Mouse (Mus musculus) forebrain, embryonic 12.5 days (tissue): ENCODE results near the gene Aifm1. TPM values are rescaled to one million over a fixed set of nuclear protein-coding genes. Genes with fewer than 3 reads are reported as not detected.
"Not testable (repeated sequence)": the region's sequence is repeated elsewhere in the genome, so short reads cannot be mapped to it uniquely, and the experiment has no call there.

Experiments used
- ATAC-seq: fragments of 200-750 bp; cut with Nextera tagmentation; 2 replicates; pipeline ENCODE4 v1.8.0; 2017; ENCODE audit warnings: moderate TSS enrichment; ENCODE audit not compliant: low FRiP score
- H3K27ac ChIP-seq: fragments of 300-500 bp; sonication (generic); 2 replicates; pipeline ENCODE4 v1.5.1; 2016; ENCODE audit warnings: mild to moderate bottlenecking
- H3K27me3 ChIP-seq: fragments of 300-500 bp; sonication (generic); 2 replicates; pipeline ENCODE4 v1.6.1; 2016; ENCODE audit warnings: mild to moderate bottlenecking
- H3K36me3 ChIP-seq: fragments of 300-500 bp; sonication (generic); replicated peaks from 2 replicates; pipeline ENCODE4 v1.6.1; 2016; ENCODE audit warnings: mild to moderate bottlenecking
- H3K4me1 ChIP-seq: fragments of 300-500 bp; sonication (generic); 2 replicates; pipeline ENCODE4 v1.6.1; 2016
- H3K4me2 ChIP-seq: fragments of 300-500 bp; sonication (generic); 2 replicates; pipeline ENCODE4 v1.6.1; 2016; ENCODE audit warnings: mild to moderate bottlenecking, moderate library complexity
- H3K4me3 ChIP-seq: fragments of 300-500 bp; sonication (generic); replicated peaks from 2 replicates; pipeline ENCODE4 v1.5.1; 2016; ENCODE audit warnings: mild to moderate bottlenecking
- H3K9ac ChIP-seq: fragments of 300-500 bp; sonication (generic); 2 replicates; pipeline ENCODE4 v1.6.1; 2016; ENCODE audit warnings: mild to moderate bottlenecking
- H3K9me3 ChIP-seq: fragments of 300-500 bp; sonication (generic); 2 replicates; pipeline ENCODE4 v1.6.1; 2016
- WGBS: fragments of 180-500 bp; shearing (Covaris S2); methylation state at CpG from one replicate; pipeline ENCODE4 v1.1.7; 2016; 5-methylcytosine and 5-hydroxymethylcytosine counted together
- polyA plus RNA-seq: library from polyadenylated mRNA; unstranded; fragments of >200 nt; fragmentation: Nextera tagmentation; extraction: Ambion mirVana; gene quantifications from 2 replicates; pipeline ENCODE4 v1.2.1, GENCODE M21; 2016

Gene Aifm1
- polyA plus RNA-seq, 1 experiment from 2014 or later = 68.1 TPM

DNA sequence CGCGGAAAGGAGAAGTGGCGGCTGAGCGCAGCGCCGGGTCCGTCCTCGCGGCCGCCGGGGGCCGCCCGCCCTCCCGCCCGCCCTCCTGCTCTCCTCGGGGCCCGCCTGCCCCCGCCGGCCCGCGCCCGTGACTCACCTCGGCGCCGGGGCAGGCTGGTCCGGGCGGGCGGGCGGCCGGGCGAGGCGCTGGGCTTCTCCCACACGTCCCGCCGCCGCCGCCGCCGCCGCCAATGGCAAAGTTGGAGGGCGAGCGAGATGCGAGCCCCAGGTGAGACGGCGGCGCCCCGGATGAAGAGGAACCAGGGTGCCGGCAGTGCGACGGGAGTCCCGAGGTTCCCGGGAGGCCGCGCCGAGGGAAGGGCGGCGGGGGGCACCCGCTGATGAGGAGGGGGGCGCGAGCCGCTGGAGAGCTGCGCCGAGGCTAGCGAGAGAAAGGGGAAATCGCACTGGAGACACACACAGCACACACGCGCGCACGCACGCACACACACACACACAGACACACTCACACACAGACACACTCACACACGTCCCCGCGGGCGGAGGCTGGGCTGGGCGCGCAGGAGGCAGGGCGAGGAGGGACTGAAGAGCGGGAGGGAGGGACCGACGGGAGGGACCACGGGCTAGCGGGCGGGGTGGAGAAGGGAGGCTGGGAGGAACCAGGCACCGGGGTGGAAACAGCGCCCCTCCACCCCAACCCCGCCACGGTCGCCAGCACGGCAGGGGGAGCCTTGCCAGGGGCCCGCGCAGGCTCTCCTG, 59.4 kb downstream of the Aifm1 start:
- ATAC-seq = peak; percentile 65; the same call in 1 of the 2 replicates

GRCm38 (mm10) chrX:48452931-48453673, 60.3 kb downstream of the Aifm1 start:
- H3K4me3 ChIP-seq = peak overlapping the region; percentile 41
- no peak overlapping the region for H3K9ac ChIP-seq
- no peaks in the 10 kb centered on the region for H3K36me3 ChIP-seq
- 17% methylated on average over 42 of the region's 71 CpGs for WGBS
- no peaks in the 10 kb centered on the region for H3K9me3 ChIP-seq
- no peak; the same call in 1 of the 2 replicates for ATAC-seq
- H3K4me2 ChIP-seq = peak overlapping the region; percentile 51
- H3K27ac ChIP-seq = no peak overlapping the region
- H3K27me3 ChIP-seq = peaks cover 42% of the 10 kb centered on the region
- H3K4me1 ChIP-seq = no peaks in the 10 kb centered on the region

More for the DNA sequence above, 59.4 kb downstream of the Aifm1 start:
- peak overlapping the region; percentile 41 for H3K4me3 ChIP-seq
- H3K4me2 ChIP-seq = peak overlapping the region; percentile 51
- H3K27ac ChIP-seq = no peak overlapping the region
- 19% methylated on average over 42 of the region's 91 CpGs for WGBS
- no peaks in the 10 kb centered on the region for H3K9me3 ChIP-seq
- H3K4me1 ChIP-seq = no peaks in the 10 kb centered on the region
- no peak overlapping the region; the same call in 1 of the 2 replicates for H3K9ac ChIP-seq
- H3K27me3 ChIP-seq = peaks cover 42% of the 10 kb centered on the region
- no peaks in the 10 kb centered on the region for H3K36me3 ChIP-seq

GRCm38 (mm10) chrX:48452231-48452890, 61.0 kb downstream of the Aifm1 start:
- WGBS = 39% methylated on average over 9 of the region's 9 CpGs
- Histone ChIP-seq H3K4me2 (peak overlapping the region; percentile 51), H3K4me3 (peak overlapping the region; percentile 41), H3K27ac (no peak overlapping the region), H3K4me1 (no peaks in the 10 kb centered on the region), H3K27me3 (peaks cover 42% of the 10 kb centered on the region), H3K36me3 (no peaks in the 10 kb centered on the region), H3K9me3 (no peaks in the 10 kb centered on the region), H3K9ac (no peak overlapping the region)
- ATAC-seq = no peak

- Histone ChIP-seq H3K27ac (no peak overlapping the region), H3K4me1 (no peaks in the 10 kb centered on the region), H3K9me3 (no peaks in the 10 kb centered on the region), H3K27me3 (peaks cover 31% of the 10 kb centered on the region), H3K4me3 (no peak overlapping the region), H3K36me3 (no peaks in the 10 kb centered on the region), H3K4me2 (no peak overlapping the region; the same call in 1 of the 2 replicates), H3K9ac (no peak overlapping the region)
- ATAC-seq = peak; percentile 11; the same call in 1 of the 2 replicates
- 31% methylated on average over 10 of the region's 10 CpGs for WGBS
These were observed 63.7 kb downstream of the Aifm1 start for GRCm38 (mm10) chrX:48449646-48450045.

- 89% methylated on average over 4 of the region's 4 CpGs for WGBS
- Histone ChIP-seq H3K9ac (no peak overlapping the region), H3K27me3 (no peaks in the 10 kb centered on the region), H3K36me3 (no peaks in the 10 kb centered on the region), H3K4me1 (no peaks in the 10 kb centered on the region), H3K4me2 (no peak overlapping the region), H3K9me3 (no peaks in the 10 kb centered on the region), H3K4me3 (no peak overlapping the region), H3K27ac (no peak overlapping the region)
- ATAC-seq = no peak
These were observed 68.7 kb downstream of the Aifm1 start for GRCm38 (mm10) chrX:48444677-48445076.

- Histone ChIP-seq H3K4me3 (no peak overlapping the region), H3K9ac (no peak overlapping the region), H3K27ac (no peak overlapping the region), H3K9me3 (no peaks in the 10 kb centered on the region), H3K36me3 (no peaks in the 10 kb centered on the region), H3K4me2 (no peak overlapping the region), H3K4me1 (no peaks in the 10 kb centered on the region), H3K27me3 (no peaks in the 10 kb centered on the region)
- no peak for ATAC-seq
- WGBS = 91% methylated on average over 7 of the region's 7 CpGs
These were observed 71.4 kb downstream of the Aifm1 start for GRCm38 (mm10) chrX:48441954-48442353.

- ATAC-seq = no peak
- 91% methylated on average over 6 of the region's 6 CpGs for WGBS
- H3K27ac ChIP-seq = no peak overlapping the region
- no peak overlapping the region for H3K4me2 ChIP-seq
- H3K9ac ChIP-seq = no peak overlapping the region
- no peak overlapping the region for H3K4me3 ChIP-seq
- no peaks in the 10 kb centered on the region for H3K9me3 ChIP-seq
- no peaks in the 10 kb centered on the region for H3K27me3 ChIP-seq
- H3K36me3 ChIP-seq = no peaks in the 10 kb centered on the region
- no peaks in the 10 kb centered on the region for H3K4me1 ChIP-seq
These were observed 71.8 kb downstream of the Aifm1 start for GRCm38 (mm10) chrX:48441548-48441947.

DNA sequence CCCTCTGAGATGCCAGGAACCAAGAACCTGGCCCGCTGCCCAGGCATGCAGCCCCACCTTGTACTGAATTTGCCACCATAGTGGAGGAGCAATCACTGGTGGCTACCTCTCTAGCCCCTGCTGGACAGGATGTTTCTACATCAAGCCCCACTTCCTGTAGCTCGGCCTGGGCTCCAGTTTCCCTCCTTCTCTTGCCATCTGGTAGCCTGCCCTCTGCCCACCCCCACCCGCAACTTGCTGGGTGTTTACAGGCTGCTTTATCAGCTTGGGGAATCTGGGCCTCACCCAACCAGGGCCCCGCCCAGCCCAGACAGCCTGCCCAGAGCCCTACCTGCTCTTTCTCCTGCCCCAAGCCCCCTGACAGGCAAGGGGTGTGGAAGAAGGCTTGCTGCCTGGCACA, 74.3 kb downstream of the Aifm1 start:
- Histone ChIP-seq H3K9ac (no peak overlapping the region), H3K4me2 (no peak overlapping the region), H3K36me3 (no peaks in the 10 kb centered on the region), H3K4me3 (no peak overlapping the region), H3K4me1 (no peaks in the 10 kb centered on the region), H3K27me3 (no peaks in the 10 kb centered on the region), H3K9me3 (no peaks in the 10 kb centered on the region), H3K27ac (no peak overlapping the region)
- no peak for ATAC-seq
- 85% methylated on average over 4 of the region's 4 CpGs for WGBS

DNA sequence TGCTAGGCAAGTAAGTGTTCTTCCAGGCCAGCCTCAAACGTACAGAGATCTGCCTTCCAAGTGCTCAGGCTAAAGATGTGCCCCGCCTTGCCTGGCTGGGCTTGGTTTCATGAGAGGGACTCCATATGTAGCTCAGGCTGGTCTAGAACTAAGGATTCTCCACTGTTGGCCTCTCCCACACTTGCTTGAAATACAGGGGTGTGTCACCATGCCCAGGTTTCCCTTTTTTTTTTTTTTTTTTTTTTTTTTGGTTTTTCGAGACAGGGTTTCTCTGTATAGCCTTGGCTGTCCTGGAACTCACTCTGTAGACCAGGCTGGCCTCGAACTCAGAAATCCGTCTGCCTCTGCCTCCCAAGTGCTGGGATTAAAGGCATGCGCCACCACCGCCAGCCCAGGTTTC, 77.3 kb downstream of the Aifm1 start:
- not testable (repeated sequence) for H3K36me3 ChIP-seq, H3K4me1 ChIP-seq, ATAC-seq, H3K9me3 ChIP-seq, H3K4me2 ChIP-seq, H3K9ac ChIP-seq, H3K4me3 ChIP-seq, H3K27ac ChIP-seq, H3K27me3 ChIP-seq
- WGBS = 84% methylated on average over 6 of the region's 7 CpGs

DNA sequence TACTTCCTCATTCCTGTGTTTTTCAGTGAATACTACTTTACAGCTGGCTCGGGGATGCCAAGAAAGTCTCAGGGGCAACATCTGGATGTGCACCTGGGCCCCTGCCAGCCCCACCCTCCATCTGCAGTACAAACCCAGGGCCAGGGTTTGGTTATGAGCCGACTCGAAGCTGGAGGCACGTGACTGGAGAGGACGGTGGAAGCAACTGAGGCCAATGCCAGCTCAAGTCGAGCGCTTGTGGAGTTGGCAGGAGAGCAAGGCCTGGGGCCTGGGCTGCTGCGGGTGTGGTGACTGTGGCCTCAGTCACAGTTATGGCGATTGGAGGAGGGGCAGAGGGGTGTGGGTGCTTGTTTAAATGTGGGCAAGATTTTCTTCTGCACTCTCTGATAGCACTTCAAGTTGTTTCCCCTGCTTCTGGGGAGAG, 77.9 kb downstream of the Aifm1 start:
- no peak for ATAC-seq
- H3K4me1 ChIP-seq = no peaks in the 10 kb centered on the region
- no peak overlapping the region for H3K4me2 ChIP-seq
- WGBS = 84% methylated on average over 9 of the region's 9 CpGs
- H3K9ac ChIP-seq = no peak overlapping the region
- no peaks in the 10 kb centered on the region for H3K27me3 ChIP-seq
- H3K36me3 ChIP-seq = no peaks in the 10 kb centered on the region
- no peak overlapping the region for H3K27ac ChIP-seq
- no peaks in the 10 kb centered on the region for H3K9me3 ChIP-seq
- H3K4me3 ChIP-seq = no peak overlapping the region

- no peak overlapping the region for H3K4me3 ChIP-seq
- H3K4me2 ChIP-seq = no peak overlapping the region
- no peak overlapping the region for H3K9ac ChIP-seq
- no peaks in the 10 kb centered on the region for H3K27me3 ChIP-seq
- no peaks in the 10 kb centered on the region for H3K9me3 ChIP-seq
- ATAC-seq = no peak
- H3K36me3 ChIP-seq = no peaks in the 10 kb centered on the region
- H3K27ac ChIP-seq = no peak overlapping the region
- 82% methylated on average over 1 of the region's 1 CpGs for WGBS
- H3K4me1 ChIP-seq = no peaks in the 10 kb centered on the region
These were observed 79.1 kb downstream of the Aifm1 start for GRCm38 (mm10) chrX:48434251-48434650.

DNA sequence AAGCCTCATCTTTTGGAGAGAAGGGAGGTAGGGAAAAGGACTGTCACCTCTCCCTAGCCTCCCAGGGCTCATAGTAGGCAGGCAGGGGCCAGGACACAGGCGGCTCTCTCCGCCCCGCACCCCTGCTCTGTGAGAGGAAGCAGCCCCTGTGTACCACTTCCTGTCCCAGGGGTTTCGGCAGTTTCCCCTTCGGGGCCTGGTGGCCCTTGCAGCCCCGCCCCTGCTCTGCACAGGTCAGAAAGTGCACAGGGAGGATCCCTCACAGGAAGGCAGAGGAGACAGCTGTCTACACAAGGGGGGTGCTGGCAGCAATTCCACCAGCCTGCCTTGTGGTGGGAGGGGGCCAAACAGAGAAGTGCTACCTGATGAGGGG, 79.8 kb downstream of the Aifm1 start:
- H3K9me3 ChIP-seq = no peaks in the 10 kb centered on the region
- no peak overlapping the region for H3K4me3 ChIP-seq
- H3K4me2 ChIP-seq = no peak overlapping the region
- no peak overlapping the region for H3K9ac ChIP-seq
- no peaks in the 10 kb centered on the region for H3K4me1 ChIP-seq
- H3K36me3 ChIP-seq = no peaks in the 10 kb centered on the region
- H3K27ac ChIP-seq = no peak overlapping the region
- 46% methylated on average over 6 of the region's 6 CpGs for WGBS
- ATAC-seq = no peak
- no peaks in the 10 kb centered on the region for H3K27me3 ChIP-seq
